Mouse (Mus musculus) ES-Bruce4 (cell line): Measurements from ENCODE around the gene Olfr552. TPM values are rescaled to one million over a fixed set of nuclear protein-coding genes. Genes with fewer than 3 reads are reported as not detected.
A peak's percentile ranks its signal among the peaks of the same experiment; 100 is the strongest.
"Not testable (repeated sequence)": the region's sequence is repeated elsewhere in the genome, so short reads cannot be mapped to it uniquely, and the experiment has no call there.

Source experiments
- H3K27ac ChIP-seq: 2 replicates; pipeline ENCODE4 v1.5.1; 2012; ENCODE audit warnings: low read length, inconsistent platforms; ENCODE audit not compliant: insufficient read depth
- H3K27me3 ChIP-seq: 2 replicates; pipeline ENCODE4 v1.6.1; 2012; ENCODE audit warnings: mild to moderate bottlenecking, low read length, inconsistent platforms; ENCODE audit not compliant: control insufficient read depth, poor library complexity, insufficient read depth, severe bottlenecking
- H3K36me3 ChIP-seq: 2 replicates; pipeline ENCODE4 v1.6.1; 2012; ENCODE audit warnings: inconsistent platforms, mild to moderate bottlenecking, low read length, moderate library complexity; ENCODE audit not compliant: control insufficient read depth, poor library complexity, insufficient read depth, severe bottlenecking
- H3K4me1 ChIP-seq: one replicate; pipeline ENCODE4 v1.8.1; 2011; ENCODE audit warnings: low read length; ENCODE audit not compliant: control insufficient read depth, insufficient read depth
- H3K4me3 ChIP-seq: 2 replicates; pipeline ENCODE4 v1.5.1; 2011; ENCODE audit warnings: low read depth, mild to moderate bottlenecking, low read length
- H3K9ac ChIP-seq: 2 replicates; pipeline ENCODE4 v1.6.1; 2012; ENCODE audit warnings: low read depth, mild to moderate bottlenecking, inconsistent platforms; ENCODE audit not compliant: poor library complexity, severe bottlenecking
- H3K9me3 ChIP-seq: replicated peaks from 2 replicates; pipeline ENCODE4 v1.6.1; 2012; ENCODE audit warnings: mild to moderate bottlenecking, low read length, inconsistent platforms; ENCODE audit not compliant: control insufficient read depth, poor library complexity, insufficient read depth, severe bottlenecking
- CTCF ChIP-seq: IDR thresholded peaks from one replicate; pipeline ENCODE4 v1.8.1; 2011; ENCODE audit warnings: low read depth, low read length
- EP300 ChIP-seq: IDR thresholded peaks from 2 replicates; pipeline ENCODE4 v1.6.1; 2011; ENCODE audit warnings: low read depth, low read length; ENCODE audit not compliant: insufficient read depth
- POLR2A ChIP-seq: IDR thresholded peaks from one replicate; pipeline ENCODE4 v1.8.1; 2011; ENCODE audit warnings: low read length; ENCODE audit not compliant: insufficient read depth
- polyA plus RNA-seq: library from polyadenylated mRNA; stranded (reverse); fragments of >200 nt; gene quantifications from 2 replicates; pipeline ENCODE4 v1.2.4, GENCODE M21; 2011; ENCODE audit warnings: low read depth; ENCODE audit not compliant: missing spikeins, insufficient read depth, insufficient read length

Olfr552 gene
- polyA plus RNA-seq, 1 experiment = not detected

DNA sequence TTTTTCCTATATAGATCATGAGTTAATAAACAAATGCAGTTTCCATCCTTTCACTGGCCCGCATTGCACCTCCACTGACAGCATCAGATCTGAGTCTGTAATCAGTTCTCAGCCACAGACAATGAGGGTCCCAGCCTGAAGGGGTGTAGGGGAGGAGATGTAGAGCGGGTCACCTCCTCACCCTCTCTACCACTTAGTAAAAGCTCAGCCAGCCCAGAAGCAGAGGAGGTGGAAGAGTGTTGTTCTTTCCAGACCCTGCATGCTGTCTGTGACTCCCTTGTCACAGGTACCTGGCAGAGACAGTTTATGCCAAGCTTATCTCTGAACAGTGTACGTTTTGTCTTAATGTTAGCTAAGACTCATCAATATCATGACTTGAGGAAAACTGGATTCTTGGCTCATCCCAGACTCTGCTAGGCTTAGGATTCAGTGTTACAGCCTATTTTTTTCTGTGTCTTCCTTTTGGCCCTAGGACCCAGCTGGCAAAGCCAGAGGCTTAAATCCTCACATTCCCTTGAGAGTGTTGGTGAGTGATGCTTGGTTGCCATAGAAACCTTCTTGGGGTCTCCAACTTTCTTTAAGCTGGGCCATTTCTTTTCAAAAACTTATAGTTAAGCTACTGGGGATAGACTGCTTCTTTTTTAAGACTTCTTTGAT lies 24.3 kb upstream of the Olfr552 start:
- Histone ChIP-seq H3K4me1 (no peaks in the 10 kb centered on the region), H3K27ac (no peak overlapping the region), H3K36me3 (no peaks in the 10 kb centered on the region), H3K4me3 (no peak overlapping the region), H3K9me3 (no peaks in the 10 kb centered on the region), H3K27me3 (no peaks in the 10 kb centered on the region), H3K9ac (no peak overlapping the region)
- no peak for TF ChIP-seq EP300
- TF ChIP-seq POLR2A = no peak
- no peak for TF ChIP-seq CTCF

DNA sequence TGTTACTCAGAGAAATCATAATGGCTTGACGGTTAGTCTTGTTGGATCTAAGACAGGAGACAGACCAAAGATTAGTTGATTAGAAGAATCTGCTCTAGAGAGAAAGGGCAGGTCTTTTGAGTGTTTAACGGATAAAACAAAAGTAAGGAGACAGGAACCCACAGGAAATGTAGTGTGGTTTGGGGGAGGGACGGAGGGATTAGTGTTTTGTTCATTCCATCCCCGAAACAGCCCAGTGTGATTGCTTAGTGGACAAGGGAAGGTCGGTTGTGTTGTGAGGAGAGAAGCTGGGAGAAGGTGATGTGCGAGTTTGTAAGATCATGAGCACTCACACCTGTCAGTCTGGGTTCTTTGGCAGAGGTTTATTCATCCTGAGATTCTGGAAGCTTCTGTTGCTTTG lies 21.6 kb upstream of the Olfr552 start:
- Histone ChIP-seq H3K9ac (no peak overlapping the region), H3K4me1 (no peaks in the 10 kb centered on the region), H3K36me3 (no peaks in the 10 kb centered on the region), H3K27me3 (no peaks in the 10 kb centered on the region), H3K9me3 (no peaks in the 10 kb centered on the region), H3K27ac (no peak overlapping the region), H3K4me3 (no peak overlapping the region)
- no peak for TF ChIP-seq CTCF
- TF ChIP-seq EP300 = no peak
- TF ChIP-seq POLR2A = no peak

GRCm38 (mm10) chr7:102591786-102592185 lies 5.8 kb upstream of the Olfr552 start, which contains the start of gene Olfr551:
Olfr551 (minus strand) TSS chr7:102591886.
- Histone ChIP-seq H3K4me1 (no peaks in the 10 kb centered on the region), H3K9ac (no peak within 1 kb of the TSS), H3K27me3 (no peaks in the 10 kb centered on the region), H3K36me3 (no peaks in the 10 kb centered on the region), H3K27ac (no peak within 1 kb of the TSS), H3K9me3 (no peaks in the 10 kb centered on the region), H3K4me3 (no peak within 1 kb of the TSS)
- TF ChIP-seq CTCF = no peak
- no peak for TF ChIP-seq POLR2A
- no peak for TF ChIP-seq EP300

GRCm38 (mm10) chr7:102618118-102618517 lies 20.5 kb downstream of the Olfr552 start, which contains the start of gene Olfr553:
Olfr553 (minus strand) TSS chr7:102618218.
- no peak within 1 kb of the TSS for H3K27ac ChIP-seq
- H3K36me3 ChIP-seq = no peaks in the 10 kb centered on the region
- H3K9ac ChIP-seq = no peak within 1 kb of the TSS
- H3K9me3 ChIP-seq = 0 out of 2 replicates have a peak, but pooled peaks cover 2% of the 10 kb centered on the region
- TF ChIP-seq CTCF = no peak
- TF ChIP-seq EP300 = no peak
- no peak for TF ChIP-seq POLR2A
- no peak within 1 kb of the TSS for H3K4me3 ChIP-seq
- H3K4me1 ChIP-seq = no peaks in the 10 kb centered on the region
- H3K27me3 ChIP-seq = no peaks in the 10 kb centered on the region

- H3K9ac ChIP-seq = no peak overlapping the region
- H3K27ac ChIP-seq = no peak overlapping the region
- no peak for TF ChIP-seq EP300
- no peak for TF ChIP-seq CTCF
- TF ChIP-seq POLR2A = no peak
- H3K4me1 ChIP-seq = no peaks in the 10 kb centered on the region
- no peak overlapping the region for H3K4me3 ChIP-seq
- H3K9me3 ChIP-seq = 0 out of 2 replicates have a peak, but pooled peaks cover 2% of the 10 kb centered on the region
- no peaks in the 10 kb centered on the region for H3K36me3 ChIP-seq
- no peaks in the 10 kb centered on the region for H3K27me3 ChIP-seq
Observed at GRCm38 (mm10) chr7:102619608-102620007, 22.0 kb downstream of the Olfr552 start.

- H3K36me3 ChIP-seq, H3K9me3 ChIP-seq, H3K4me1 ChIP-seq, H3K9ac ChIP-seq, H3K27ac ChIP-seq, H3K27me3 ChIP-seq: not testable (repeated sequence)
- peak overlapping the region; percentile 49 for H3K4me3 ChIP-seq
Observed at GRCm38 (mm10) chr7:102620368-102620767, 22.8 kb downstream of the Olfr552 start.
